Mouse (Mus musculus) hindbrain, embryonic 16.5 days (tissue): Measurements from ENCODE around the gene Lypd6. TPM values are rescaled to one million over a fixed set of nuclear protein-coding genes. Genes with fewer than 3 reads are reported as not detected.

ENCODE experiments used
- ATAC-seq: fragments of 200-750 bp; cut with Nextera tagmentation; 2 replicates; pipeline ENCODE4 v1.8.0; 2017; ENCODE audit warnings: moderate TSS enrichment, moderate library complexity
- H3K27ac ChIP-seq: fragments of 300-500 bp; sonication (generic); 2 replicates; pipeline ENCODE4 v1.5.1; 2014; ENCODE audit warnings: low read depth, mild to moderate bottlenecking, control low read depth, low read length, moderate library complexity
- H3K27me3 ChIP-seq: fragments of 300-500 bp; sonication (generic); replicated peaks from 2 replicates; pipeline ENCODE4 v1.6.1; 2014; ENCODE audit warnings: low read length; ENCODE audit not compliant: control insufficient read depth, insufficient read depth
- H3K36me3 ChIP-seq: fragments of 300-500 bp; sonication (generic); 2 replicates; pipeline ENCODE4 v1.6.1; 2014; ENCODE audit warnings: mild to moderate bottlenecking, low read length, moderate library complexity, mixed read lengths; ENCODE audit not compliant: control insufficient read depth, insufficient read depth
- H3K4me1 ChIP-seq: fragments of 300-500 bp; sonication (generic); 2 replicates; pipeline ENCODE4 v1.6.1; 2014; ENCODE audit warnings: low read depth, low read length; ENCODE audit not compliant: control insufficient read depth, insufficient read depth
- H3K4me2 ChIP-seq: fragments of 300-500 bp; sonication (generic); 2 replicates; pipeline ENCODE4 v1.6.1; 2014; ENCODE audit warnings: mild to moderate bottlenecking, low read length, control low read depth, moderate library complexity
- H3K4me3 ChIP-seq: fragments of 300-500 bp; sonication (generic); 2 replicates; pipeline ENCODE4 v1.5.1; 2014; ENCODE audit warnings: mild to moderate bottlenecking, low read length, control low read depth, moderate library complexity
- H3K9ac ChIP-seq: fragments of 300-500 bp; sonication (generic); 2 replicates; pipeline ENCODE4 v1.6.1; 2014; ENCODE audit warnings: low read depth, mild to moderate bottlenecking, control low read depth, low read length, moderate library complexity
- H3K9me3 ChIP-seq: fragments of 300-500 bp; sonication (generic); 2 replicates; pipeline ENCODE4 v1.6.1; 2014; ENCODE audit warnings: mild to moderate bottlenecking, low read length, moderate library complexity; ENCODE audit not compliant: control insufficient read depth
- WGBS: fragments of 180-500 bp; shearing (Covaris S2); extraction: QIAGEN DNeasy Blood & Tissue Kit; methylation state at CpG from one replicate; pipeline ENCODE4 v1.1.7; 2014; 5-methylcytosine and 5-hydroxymethylcytosine counted together
- polyA plus RNA-seq: library from polyadenylated mRNA; unstranded; fragments of >200 nt; fragmentation: Nextera tagmentation; extraction: Ambion mirVana; gene quantifications from 2 replicates; pipeline ENCODE4 v1.2.1, GENCODE M21; 2015

Lypd6 gene
- polyA plus RNA-seq, 1 experiment from 2014 or later: 14.1 TPM

DNA sequence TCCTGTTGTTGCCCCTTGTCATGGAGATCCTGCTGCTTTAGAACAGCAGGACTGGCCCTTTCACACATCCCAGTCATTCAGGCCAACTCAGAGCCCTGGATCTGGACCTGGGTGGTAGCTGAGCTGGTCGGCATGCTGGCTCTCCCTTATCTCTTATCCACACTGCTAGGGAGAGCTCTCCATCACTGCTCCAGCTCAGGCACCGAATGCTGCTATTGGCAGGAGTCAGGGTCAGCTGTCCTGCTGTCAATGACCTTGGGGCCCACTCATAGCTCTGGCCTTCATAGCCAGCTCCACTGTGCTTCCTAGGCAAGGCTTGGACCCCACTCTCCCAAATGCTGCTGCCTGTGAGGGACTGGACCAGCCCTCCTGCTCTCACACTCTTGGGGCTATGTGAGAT lies 134.3 kb downstream of the Lypd6 start:
- Histone ChIP-seq H3K27me3 (no peaks in the 10 kb centered on the region), H3K4me1 (no peaks in the 10 kb centered on the region), H3K27ac (no peak overlapping the region), H3K9ac (no peak overlapping the region), H3K4me2 (no peak overlapping the region), H3K4me3 (no peak overlapping the region), H3K9me3 (no peaks in the 10 kb centered on the region), H3K36me3 (no peaks in the 10 kb centered on the region)
- no peak for ATAC-seq
- WGBS: 57% methylated on average over 2 of the region's 2 CpGs

DNA sequence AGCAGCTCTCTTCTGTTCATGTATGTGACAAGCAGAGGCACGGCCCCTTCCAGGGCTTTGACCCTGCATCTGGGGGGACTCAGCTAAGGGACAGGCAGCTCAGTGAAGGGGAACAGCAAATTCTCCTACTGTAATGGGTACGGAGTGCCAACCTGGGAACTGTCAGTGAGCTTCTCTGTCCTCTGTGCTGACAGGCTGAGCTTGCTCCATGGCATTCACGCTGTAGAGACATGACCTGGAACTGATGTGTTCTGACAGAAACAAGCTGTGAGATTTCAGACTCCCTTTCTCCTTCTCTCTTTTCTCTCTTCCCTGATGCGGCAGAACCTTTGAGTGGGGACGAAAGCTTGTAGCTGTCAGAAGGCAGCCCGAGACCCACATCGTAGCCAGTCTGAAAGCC lies 154.3 kb downstream of the Lypd6 start:
- Histone ChIP-seq H3K36me3 (no peaks in the 10 kb centered on the region), H3K27me3 (no peaks in the 10 kb centered on the region), H3K9ac (no peak overlapping the region), H3K27ac (no peak overlapping the region), H3K9me3 (no peaks in the 10 kb centered on the region), H3K4me2 (no peak overlapping the region), H3K4me3 (no peak overlapping the region), H3K4me1 (no peaks in the 10 kb centered on the region)
- ATAC-seq: peak; percentile 63; the same call in 1 of the 2 replicates
- WGBS: 75% methylated on average over 7 of the region's 7 CpGs

DNA sequence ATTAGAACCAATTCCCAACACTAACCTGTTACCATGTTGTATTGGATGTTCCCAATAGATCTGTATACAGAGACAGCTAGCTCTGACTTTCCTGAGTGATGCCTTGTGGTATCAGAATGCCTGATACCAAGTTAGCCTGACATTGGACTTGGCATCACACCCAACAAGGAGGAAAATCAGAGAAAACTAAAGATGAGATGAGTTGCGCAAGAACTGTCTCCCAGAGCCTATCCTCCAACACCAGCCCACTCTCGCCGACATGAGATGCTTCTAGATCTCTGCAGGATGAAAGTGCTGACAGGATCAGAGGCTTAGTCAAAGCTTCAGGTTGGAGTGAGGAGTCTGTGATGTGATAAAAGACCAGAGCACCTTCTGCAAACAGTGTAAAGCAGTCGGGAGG lies 158.8 kb downstream of the Lypd6 start:
- Histone ChIP-seq H3K4me1 (no peaks in the 10 kb centered on the region), H3K4me3 (no peak overlapping the region), H3K36me3 (no peaks in the 10 kb centered on the region), H3K9ac (no peak overlapping the region), H3K27ac (no peak overlapping the region), H3K9me3 (no peaks in the 10 kb centered on the region), H3K27me3 (no peaks in the 10 kb centered on the region), H3K4me2 (no peak overlapping the region)
- ATAC-seq: no peak
- 89% methylated on average over 4 of the region's 4 CpGs for WGBS

DNA sequence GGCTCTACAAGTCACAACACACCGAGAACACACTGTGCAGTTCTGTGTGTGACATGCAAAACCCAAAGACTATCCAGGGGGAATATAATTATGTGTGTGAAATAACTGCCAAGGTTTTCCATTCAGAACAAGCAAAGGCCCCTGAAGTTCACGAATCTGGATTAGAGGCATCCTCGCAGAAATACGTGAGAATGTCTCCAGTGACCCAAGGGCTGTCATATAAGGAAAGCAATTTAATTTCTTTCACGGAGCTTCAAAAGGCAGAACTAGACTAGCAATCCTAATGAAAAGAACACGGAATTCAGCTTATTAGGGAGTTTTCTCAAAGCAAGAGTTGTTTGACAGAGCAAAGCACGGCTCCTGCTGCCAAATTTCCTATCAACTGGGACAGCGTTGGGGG lies 167.3 kb downstream of the Lypd6 start:
- Histone ChIP-seq H3K27me3 (no peaks in the 10 kb centered on the region), H3K4me2 (no peak overlapping the region), H3K9me3 (no peaks in the 10 kb centered on the region), H3K4me3 (no peak overlapping the region), H3K36me3 (no peaks in the 10 kb centered on the region), H3K9ac (no peak overlapping the region), H3K4me1 (no peaks in the 10 kb centered on the region), H3K27ac (no peak overlapping the region)
- no peak for ATAC-seq
- WGBS: 52% methylated on average over 8 of the region's 8 CpGs

Other genes with a start within 250 kb of the Lypd6 start
- 133 and 138 TPM in 2 replicates for gene Mmadhc, start 230.4 kb downstream of the Lypd6 start, polyA plus RNA-seq